Mouse (Mus musculus): ENCODE measurements around the gene Rasa4. TPM values are rescaled to one million over a fixed set of nuclear protein-coding genes. Genes with fewer than 3 reads are reported as not detected.
"Not testable (repeated sequence)": the region's sequence is repeated elsewhere in the genome, so short reads cannot be mapped to it uniquely, and the experiment has no call there.

Gene Rasa4
- polyA plus RNA-seq, 1 experiment from 2014 or later: 2.1 TPM

DNA sequence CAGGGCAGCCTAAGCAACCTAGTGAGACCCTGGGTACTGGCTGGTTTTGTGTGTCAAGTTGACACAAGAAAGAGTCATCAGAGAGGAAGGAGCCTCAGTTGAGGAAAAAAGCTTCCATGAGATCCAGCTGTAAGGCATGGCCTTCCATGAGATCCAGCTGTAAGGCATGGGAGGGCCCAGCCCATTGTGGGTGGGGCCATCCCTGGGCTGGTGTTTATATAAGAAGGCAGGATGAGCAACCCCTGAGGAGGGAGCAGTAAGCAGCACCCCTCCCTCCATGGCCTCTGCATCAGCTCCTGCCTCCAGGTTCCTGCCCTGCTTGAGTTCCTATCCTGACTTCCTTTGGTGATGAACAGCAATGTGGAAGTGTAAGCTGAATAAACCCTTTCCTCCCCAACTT, 35.2 kb upstream of the Rasa4 start:
- H3K9ac ChIP-seq; H3K4me3 ChIP-seq (replicated peaks); H3K27me3 ChIP-seq; H3K4me2 ChIP-seq; H3K27ac ChIP-seq (replicated peaks); H3K36me3 ChIP-seq (replicated peaks); ATAC-seq (ENCODE audit: insufficient read depth); H3K9me3 ChIP-seq (replicated peaks); H3K4me1 ChIP-seq (replicated peaks): not testable (repeated sequence)

DNA sequence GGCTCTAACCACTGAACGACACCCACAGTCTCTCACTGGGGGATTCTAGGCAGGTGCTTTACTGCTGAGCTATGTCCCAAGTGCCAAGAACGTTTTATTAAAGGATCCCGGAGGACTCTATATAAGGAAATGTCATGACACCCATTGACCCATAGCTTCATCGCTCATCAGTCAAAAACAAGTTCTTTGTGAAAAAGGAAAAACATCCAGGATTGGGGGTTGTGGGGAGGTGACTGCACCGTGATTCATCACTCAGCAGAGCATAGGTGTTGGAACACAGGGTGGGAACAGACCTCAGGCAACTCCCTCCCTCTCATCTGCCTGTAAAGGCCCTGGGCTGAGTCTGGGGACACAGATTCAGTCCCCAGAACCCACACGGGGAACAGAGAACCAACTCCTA, 33.8 kb upstream of the Rasa4 start:
- ATAC-seq (ENCODE audit: insufficient read depth): no peak
- Histone ChIP-seq H3K9ac (no peak overlapping the region), H3K27ac (replicated peaks) (no peak overlapping the region), H3K36me3 (replicated peaks) (no peaks in the 10 kb centered on the region), H3K4me1 (replicated peaks) (no peaks in the 10 kb centered on the region), H3K27me3 (no peaks in the 10 kb centered on the region), H3K9me3 (replicated peaks) (no peaks in the 10 kb centered on the region), H3K4me3 (replicated peaks) (no peak overlapping the region), H3K4me2 (no peak overlapping the region)
- 54% methylated on average over 6 of the region's 6 CpGs for WGBS (ENCODE audit: insufficient replicate concordance)

DNA sequence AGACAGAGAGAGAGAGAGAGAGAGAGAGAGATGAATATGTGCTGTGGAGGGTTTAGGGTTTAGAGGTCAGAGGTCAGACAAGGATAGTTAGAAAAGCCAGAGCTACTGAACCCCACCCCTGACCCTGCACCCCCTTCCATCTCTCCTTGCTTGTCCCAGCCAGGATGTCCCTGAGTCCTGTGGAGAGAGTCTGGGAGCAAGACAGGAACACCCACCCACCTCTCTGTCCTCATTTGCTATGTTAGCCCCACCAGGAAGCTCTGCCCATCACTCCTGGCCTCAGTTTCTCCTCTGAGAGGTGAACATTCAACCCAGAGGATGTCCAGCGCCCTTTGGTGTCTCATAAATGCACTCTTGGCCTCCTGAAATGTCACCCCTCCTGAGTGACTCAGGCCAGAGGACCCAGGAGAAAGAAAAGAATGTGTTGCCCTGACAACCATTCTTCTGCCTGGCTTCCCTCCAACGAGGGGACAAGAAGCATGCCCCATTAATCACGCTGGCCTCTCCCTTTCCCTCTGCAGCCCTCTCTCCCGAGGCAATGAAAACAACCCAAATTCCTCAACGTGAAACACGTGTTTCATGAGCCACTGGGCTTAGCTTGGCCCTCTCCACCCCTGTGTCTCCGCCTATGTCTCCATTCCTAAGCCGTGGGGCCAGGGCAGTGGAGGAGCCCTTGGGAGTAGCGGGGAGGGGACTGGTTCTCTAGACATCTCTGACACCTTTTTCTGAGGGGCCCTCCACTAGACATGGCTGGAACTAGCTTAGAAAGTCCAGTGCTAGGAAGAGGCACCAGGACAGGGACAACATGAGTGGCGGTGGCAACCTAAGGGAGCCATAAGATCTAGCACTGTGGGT, 32.3 kb upstream of the Rasa4 start:
- no peaks in the 10 kb centered on the region for H3K36me3 ChIP-seq (replicated peaks)
- H3K27ac ChIP-seq (replicated peaks): no peak overlapping the region

DNA sequence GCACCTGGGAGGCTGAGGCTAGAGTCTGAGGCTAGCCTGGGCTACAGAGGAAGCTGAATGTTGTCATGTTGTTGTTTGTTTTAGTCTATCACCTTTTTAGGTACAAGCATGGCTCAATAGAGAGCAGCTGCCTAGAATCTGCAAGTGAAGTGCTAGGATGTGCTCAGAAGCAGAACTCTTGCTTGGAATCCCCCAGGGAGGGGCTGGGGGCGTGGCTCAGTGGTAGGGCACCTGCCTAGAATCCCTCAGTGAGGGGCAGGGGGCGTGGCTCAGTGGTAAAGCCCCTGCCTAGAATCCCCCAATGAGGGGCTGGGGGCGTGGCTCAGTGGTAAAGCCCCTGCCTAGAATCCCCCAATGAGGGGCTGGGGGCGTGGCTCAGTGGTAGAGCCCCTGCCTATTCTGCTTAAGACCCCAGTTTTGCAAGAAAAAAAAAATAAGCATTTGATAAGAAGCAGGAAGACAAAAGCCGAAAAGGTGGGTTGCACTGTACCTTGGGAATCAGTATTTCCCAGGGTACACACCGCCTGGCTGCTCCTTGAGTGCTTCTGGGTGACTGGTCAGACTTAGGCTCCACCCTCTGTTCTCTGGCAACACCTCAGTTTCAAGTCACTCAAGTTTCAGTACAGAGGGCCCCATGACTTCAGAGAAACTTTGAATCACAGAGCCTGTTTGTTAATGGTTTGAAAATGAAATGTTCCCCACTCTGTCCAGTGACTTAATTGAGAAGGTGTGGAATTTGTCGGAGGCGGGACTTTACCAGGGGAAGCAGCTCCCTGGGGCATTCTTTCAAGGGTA, 30.7 kb upstream of the Rasa4 start:
- Histone ChIP-seq H3K9me3 (replicated peaks) (no peaks in the 10 kb centered on the region), H3K9ac (no peak overlapping the region), H3K27me3 (peaks cover 8% of the 10 kb centered on the region; the same call in 1 of the 2 replicates), H3K4me3 (replicated peaks) (no peak overlapping the region), H3K4me2 (no peak overlapping the region), H3K4me1 (replicated peaks) (no peaks in the 10 kb centered on the region), H3K36me3 (replicated peaks) (no peaks in the 10 kb centered on the region), H3K27ac (replicated peaks) (no peak overlapping the region)
- WGBS (ENCODE audit: insufficient replicate concordance): 56% methylated on average over 8 of the region's 8 CpGs
- ATAC-seq (ENCODE audit: insufficient read depth): no peak

More for the DNA sequence above, 32.3 kb upstream of the Rasa4 start:
- H3K9ac ChIP-seq: no peak overlapping the region
- WGBS (ENCODE audit: insufficient replicate concordance): 28% methylated on average over 10 of the region's 10 CpGs
- H3K4me1 ChIP-seq (replicated peaks): no peaks in the 10 kb centered on the region
- ATAC-seq (ENCODE audit: insufficient read depth): no peak
- no peaks in the 10 kb centered on the region for H3K27me3 ChIP-seq
- H3K4me2 ChIP-seq: no peak overlapping the region
- H3K9me3 ChIP-seq (replicated peaks): no peaks in the 10 kb centered on the region
- no peak overlapping the region for H3K4me3 ChIP-seq (replicated peaks)

DNA sequence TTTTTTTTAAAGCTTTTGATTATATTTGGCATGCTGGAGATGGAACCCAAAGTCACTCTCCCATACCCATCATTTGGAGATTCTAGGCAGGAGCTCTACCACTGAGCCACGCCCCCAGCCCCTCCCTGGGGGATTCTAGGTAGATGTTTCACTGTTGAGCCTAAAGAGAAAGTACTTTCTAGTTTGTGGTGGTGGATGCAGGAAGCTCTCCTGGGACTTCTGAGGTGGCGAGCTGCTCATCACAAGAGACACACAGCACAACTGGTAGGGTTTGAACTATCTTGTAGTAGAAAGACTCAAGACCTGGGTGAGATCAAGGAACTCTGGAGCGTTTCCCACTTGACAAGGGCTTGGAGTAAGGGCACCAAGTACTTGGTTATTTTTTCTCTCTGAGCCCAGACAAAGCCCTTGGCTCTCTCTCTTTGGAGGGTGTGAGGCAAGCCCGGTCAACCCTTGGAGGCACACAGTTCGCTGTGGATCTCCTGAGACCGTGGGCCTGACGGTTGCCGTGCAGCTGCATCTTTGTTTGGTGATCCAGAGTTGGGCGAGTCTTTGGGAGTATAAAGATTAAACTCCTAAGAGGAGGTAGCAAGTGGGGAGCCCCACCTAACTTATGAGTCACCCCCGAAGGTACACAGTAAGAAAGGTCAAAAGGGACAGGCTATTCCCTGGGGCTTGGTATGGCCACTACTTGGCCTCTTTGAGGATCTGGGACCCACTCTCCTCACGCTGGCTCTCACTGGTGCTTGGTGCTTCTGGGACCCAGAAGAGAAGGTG, 29.2 kb upstream of the Rasa4 start, which contains the start of gene Upk3bl:
TSS of gene Upk3bl (plus strand) at position 192 of the 777 bp plus-strand sequence.
- no peak within 1 kb of the TSS for H3K4me2 ChIP-seq
- H3K9me3 ChIP-seq (replicated peaks): no peaks in the 10 kb centered on the region
- no peaks in the 10 kb centered on the region for H3K4me1 ChIP-seq (replicated peaks)
- no peak within 1 kb of the TSS for H3K27ac ChIP-seq (replicated peaks)
- peaks cover 16% of the 10 kb centered on the region; the same call in 1 of the 2 replicates for H3K27me3 ChIP-seq
- ATAC-seq (ENCODE audit: insufficient read depth): no peak
- no peaks in the 10 kb centered on the region for H3K36me3 ChIP-seq (replicated peaks)
- no peak within 1 kb of the TSS for H3K9ac ChIP-seq
- H3K4me3 ChIP-seq (replicated peaks): no peak within 1 kb of the TSS
- 70% methylated on average over 11 of the region's 11 CpGs for WGBS (ENCODE audit: insufficient replicate concordance)

DNA sequence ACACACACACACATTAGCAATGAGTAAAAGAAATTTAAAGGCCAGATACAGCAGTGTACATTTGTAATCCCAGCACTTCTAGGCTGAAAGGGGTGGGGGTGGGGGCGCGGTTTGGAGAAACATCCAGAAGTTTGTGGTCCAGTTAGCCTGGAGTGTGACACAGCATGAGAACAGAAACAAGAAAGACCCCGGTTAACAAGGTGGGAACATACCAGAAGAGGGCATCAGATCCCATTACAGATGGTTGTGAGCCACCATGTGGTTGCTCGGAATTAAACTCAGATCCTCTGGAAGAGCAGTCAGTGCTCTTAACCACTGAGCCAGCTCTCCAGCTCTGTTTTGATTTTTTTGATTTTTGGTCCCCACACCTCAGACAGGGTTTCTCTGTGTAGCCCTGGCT, 27.7 kb upstream of the Rasa4 start:
- H3K4me2 ChIP-seq: no peak overlapping the region
- H3K4me3 ChIP-seq (replicated peaks): no peak overlapping the region
- H3K4me1 ChIP-seq (replicated peaks): no peaks in the 10 kb centered on the region
- no peaks in the 10 kb centered on the region for H3K36me3 ChIP-seq (replicated peaks)
- no peaks in the 10 kb centered on the region for H3K9me3 ChIP-seq (replicated peaks)
- 34% methylated on average over 4 of the region's 4 CpGs for WGBS (ENCODE audit: insufficient replicate concordance)
- H3K27me3 ChIP-seq: peaks cover 27% of the 10 kb centered on the region; the same call in 1 of the 2 replicates
- no peak overlapping the region for H3K27ac ChIP-seq (replicated peaks)
- H3K9ac ChIP-seq: no peak overlapping the region
- no peak for ATAC-seq (ENCODE audit: insufficient read depth)

DNA sequence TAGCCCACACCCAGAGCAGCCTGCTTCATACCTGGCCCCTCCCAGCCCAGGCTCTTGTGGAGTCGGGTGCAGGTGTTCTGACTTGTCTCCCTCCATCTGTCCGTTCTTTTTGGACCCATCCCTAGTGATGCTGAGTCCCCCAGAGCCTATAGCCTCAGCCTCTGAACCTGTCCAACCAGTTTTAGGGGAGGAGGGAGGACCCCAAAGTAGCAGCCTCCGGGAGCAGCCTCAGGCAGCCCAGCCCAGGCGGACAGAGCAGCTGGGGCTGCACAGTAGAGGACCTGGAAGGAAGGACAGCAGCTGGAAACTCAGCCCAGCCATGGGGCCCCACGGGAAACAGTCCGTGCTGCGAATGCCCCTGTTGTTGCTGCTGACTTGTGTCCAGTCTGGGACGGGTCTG, 26.6 kb upstream of the Rasa4 start:
- H3K27ac ChIP-seq (replicated peaks): no peak overlapping the region
- no peak overlapping the region for H3K4me3 ChIP-seq (replicated peaks)
- H3K4me1 ChIP-seq (replicated peaks): no peaks in the 10 kb centered on the region
- H3K36me3 ChIP-seq (replicated peaks): no peaks in the 10 kb centered on the region
- peaks cover 32% of the 10 kb centered on the region; the same call in 1 of the 2 replicates for H3K27me3 ChIP-seq
- 28% methylated on average over 8 of the region's 8 CpGs for WGBS (ENCODE audit: insufficient replicate concordance)
- ATAC-seq (ENCODE audit: insufficient read depth): no peak
- H3K9ac ChIP-seq: no peak overlapping the region
- H3K9me3 ChIP-seq (replicated peaks): no peaks in the 10 kb centered on the region
- H3K4me2 ChIP-seq: no peak overlapping the region

DNA sequence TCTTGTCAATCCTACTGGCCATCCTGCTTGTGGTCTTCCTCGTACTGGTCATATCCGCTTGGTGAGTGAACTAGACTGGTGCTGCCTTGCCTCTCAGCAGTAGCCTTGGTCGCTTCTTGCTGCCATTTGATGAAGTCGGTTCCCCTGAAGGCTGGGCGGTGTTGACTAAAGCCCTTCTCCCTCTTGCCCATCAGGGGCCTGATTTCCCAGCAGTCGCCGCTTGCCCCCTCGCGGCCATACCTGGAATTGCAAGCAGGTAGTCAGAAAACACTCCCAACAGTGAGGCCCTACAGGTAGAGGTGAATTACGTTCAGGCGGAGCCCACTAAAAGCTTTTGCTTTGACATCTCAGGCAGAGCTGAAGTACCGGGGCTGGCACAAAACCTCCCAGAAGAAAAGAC, 22.1 kb upstream of the Rasa4 start:
- H3K4me1 ChIP-seq (replicated peaks): no peaks in the 10 kb centered on the region
- H3K9me3 ChIP-seq (replicated peaks): no peaks in the 10 kb centered on the region
- peaks cover 32% of the 10 kb centered on the region; the same call in 1 of the 2 replicates for H3K27me3 ChIP-seq
- H3K4me2 ChIP-seq: no peak overlapping the region
- no peak overlapping the region for H3K4me3 ChIP-seq (replicated peaks)
- 7% methylated on average over 12 of the region's 12 CpGs for WGBS (ENCODE audit: insufficient replicate concordance)
- H3K27ac ChIP-seq (replicated peaks): no peak overlapping the region
- no peaks in the 10 kb centered on the region for H3K36me3 ChIP-seq (replicated peaks)
- no peak for ATAC-seq (ENCODE audit: insufficient read depth)
- H3K9ac ChIP-seq: no peak overlapping the region

DNA sequence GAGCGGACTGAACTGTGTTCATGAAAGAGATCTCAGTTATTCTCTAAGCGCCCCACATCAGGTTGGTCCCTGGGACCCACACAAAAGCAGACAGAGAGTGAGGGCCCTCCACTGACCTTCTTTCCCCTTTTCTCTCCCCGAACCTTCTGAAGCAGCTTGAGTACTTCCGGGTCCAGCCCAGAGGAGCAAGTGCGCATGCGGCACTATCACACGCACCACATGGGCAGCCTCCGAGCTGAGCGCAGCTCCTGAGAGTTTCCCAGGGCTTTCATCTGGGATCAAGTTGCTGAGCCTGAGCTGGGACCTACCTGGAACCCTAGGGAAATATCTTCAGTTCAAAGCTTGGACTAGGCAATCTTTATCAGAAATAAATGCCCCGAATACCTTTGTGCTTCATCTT, 19.8 kb upstream of the Rasa4 start:
- 75% methylated on average over 10 of the region's 10 CpGs for WGBS (ENCODE audit: insufficient replicate concordance)

DNA sequence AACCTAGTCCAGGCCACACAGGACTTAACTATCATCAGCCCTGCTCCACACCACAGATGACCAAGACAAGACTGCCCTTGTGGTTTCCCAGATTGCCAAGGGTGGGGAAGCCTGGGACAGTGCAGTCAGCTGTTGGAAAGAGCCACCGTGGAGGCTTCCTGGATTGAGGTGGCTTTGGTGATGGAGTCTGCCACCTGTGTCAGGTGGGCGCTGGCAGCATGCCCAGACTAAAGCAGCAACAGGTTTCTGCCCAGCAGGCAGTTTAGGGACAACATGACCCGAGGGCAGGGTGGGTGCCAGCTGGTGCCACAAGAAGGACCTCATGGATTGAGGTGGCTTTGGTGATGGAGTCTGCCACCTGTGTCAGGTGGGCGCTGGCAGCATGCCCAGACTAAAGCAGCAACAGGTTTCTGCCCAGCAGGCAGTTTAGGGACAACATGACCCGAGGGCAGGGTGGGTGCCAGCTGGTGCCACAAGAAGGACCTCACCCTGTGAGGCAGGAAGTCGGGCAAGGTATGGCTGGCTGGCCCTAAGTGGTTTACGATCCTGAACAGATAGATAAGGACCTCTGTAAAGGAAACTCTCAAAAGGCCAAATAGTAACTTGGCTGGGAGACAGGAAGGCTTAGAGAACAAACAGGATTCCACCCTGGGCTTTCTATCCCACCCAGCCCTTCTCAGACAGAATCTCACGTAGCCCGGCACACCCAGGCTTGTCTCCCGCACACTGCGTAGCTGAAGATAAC, 17.1 kb upstream of the Rasa4 start:
- not testable (repeated sequence) for H3K27ac ChIP-seq (replicated peaks); H3K9ac ChIP-seq; ATAC-seq (ENCODE audit: insufficient read depth); H3K36me3 ChIP-seq (replicated peaks); H3K4me2 ChIP-seq; H3K4me1 ChIP-seq (replicated peaks); H3K4me3 ChIP-seq (replicated peaks); H3K9me3 ChIP-seq (replicated peaks); H3K27me3 ChIP-seq
- 35% methylated on average over 11 of the region's 11 CpGs for whole genome bisulfite sequencing (ENCODE audit: insufficient replicate concordance)

More for the DNA sequence above, 19.8 kb upstream of the Rasa4 start:
- H3K9ac ChIP-seq: no peak overlapping the region
- no peaks in the 10 kb centered on the region for H3K4me1 ChIP-seq (replicated peaks)
- ATAC-seq (ENCODE audit: insufficient read depth): no peak
- peaks cover 21% of the 10 kb centered on the region; the same call in 1 of the 2 replicates for H3K27me3 ChIP-seq
- H3K9me3 ChIP-seq (replicated peaks): no peaks in the 10 kb centered on the region
- H3K27ac ChIP-seq (replicated peaks): no peak overlapping the region
- no peaks in the 10 kb centered on the region for H3K36me3 ChIP-seq (replicated peaks)
- H3K4me2 ChIP-seq: no peak overlapping the region
- H3K4me3 ChIP-seq (replicated peaks): no peak overlapping the region
